Mouse (Mus musculus): ENCODE measurements around the gene Mical3. TPM values are rescaled to one million over a fixed set of nuclear protein-coding genes. Genes with fewer than 3 reads are reported as not detected.

The Mical3 gene
- total RNA-seq, 1 experiment from 2014 or later: 6.6 TPM

GRCm38 (mm10) chr6:121150126-121150525 is 19.3 kb upstream of the Mical3 start:
- no peak for ATAC-seq (replicated peaks in 1 of 2; ENCODE audit: insufficient read depth in 1 of 2, low FRiP score in 2 of 2, low TSS enrichment in 1 of 2, low read depth in 1 of 2, poor library complexity in 2 of 2, severe bottlenecking in 2 of 2)

DNA sequence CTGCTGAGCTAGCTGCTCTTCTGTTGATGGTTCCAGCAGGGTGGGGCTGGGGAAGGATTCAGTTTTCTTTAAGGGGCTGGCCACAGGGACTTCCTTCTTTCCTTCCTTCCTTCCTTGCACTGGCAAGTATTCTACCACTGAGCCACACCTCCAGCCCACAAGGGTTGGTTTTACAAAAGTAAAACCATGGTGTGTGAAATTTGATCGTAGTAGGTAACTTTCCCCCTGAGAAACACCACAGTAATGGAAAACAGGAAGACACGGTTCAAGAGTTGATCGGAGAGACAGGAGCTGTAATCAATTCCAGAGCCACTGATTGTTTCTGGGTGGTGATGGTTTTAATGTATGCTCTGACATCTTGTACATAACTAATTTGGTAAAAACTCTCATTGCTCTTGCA is 18.6 kb upstream of the Mical3 start:
- ATAC-seq (replicated peaks in 1 of 2; ENCODE audit: insufficient read depth in 1 of 2, low FRiP score in 2 of 2, low TSS enrichment in 1 of 2, low read depth in 1 of 2, poor library complexity in 2 of 2, severe bottlenecking in 2 of 2): peak in 1 of 2 experiments; percentile 20; a peak in 1 of 4 replicates

DNA sequence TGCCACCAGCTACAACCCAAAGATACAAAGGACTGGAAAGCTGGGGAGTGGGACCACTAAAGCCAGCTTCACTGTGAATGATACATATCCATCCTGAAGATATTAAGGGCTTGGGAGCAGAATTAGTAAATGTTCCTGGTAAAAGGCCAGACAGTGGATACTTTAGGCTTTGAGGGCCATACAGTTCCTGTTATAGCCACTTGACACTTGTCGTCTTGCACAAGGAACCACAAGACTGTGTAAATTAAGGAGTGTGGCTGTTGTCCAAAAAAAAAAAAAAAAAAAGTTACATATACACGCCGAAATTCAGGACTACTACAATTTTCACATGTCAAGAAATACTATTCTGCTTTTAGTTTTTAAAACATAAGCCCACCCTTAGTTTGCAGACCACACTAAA is 17.6 kb upstream of the Mical3 start:
- ATAC-seq (replicated peaks in 1 of 2; ENCODE audit: insufficient read depth in 1 of 2, low FRiP score in 2 of 2, low TSS enrichment in 1 of 2, low read depth in 1 of 2, poor library complexity in 2 of 2, severe bottlenecking in 2 of 2): no peak; a peak in 1 of 4 replicates

DNA sequence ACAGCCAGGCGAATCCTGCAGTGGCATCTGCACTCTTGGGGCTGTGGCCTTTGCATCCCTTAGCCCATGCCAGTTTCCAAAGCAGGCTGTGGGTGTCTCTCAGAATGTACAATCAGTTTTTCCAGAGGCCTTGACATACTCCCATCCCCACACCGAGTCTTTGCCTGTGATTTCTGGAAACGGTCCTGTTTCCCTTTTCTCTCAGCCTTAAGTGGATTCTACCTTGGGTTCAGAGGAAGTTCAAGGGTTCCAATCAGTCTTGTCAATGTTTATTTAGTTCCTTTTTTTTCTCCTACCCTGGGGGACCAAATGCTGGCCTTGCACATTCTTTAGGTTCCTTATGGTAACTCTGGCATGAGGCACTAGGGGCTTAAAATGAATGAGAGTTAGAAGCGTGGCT is 16.0 kb upstream of the Mical3 start:
- ATAC-seq (replicated peaks in 1 of 2; ENCODE audit: insufficient read depth in 1 of 2, low FRiP score in 2 of 2, low TSS enrichment in 1 of 2, low read depth in 1 of 2, poor library complexity in 2 of 2, severe bottlenecking in 2 of 2): peak; percentile 49 to 86; a peak in 3 of 4 replicates

- no peak for ATAC-seq (replicated peaks in 1 of 2; ENCODE audit: insufficient read depth in 1 of 2, low FRiP score in 2 of 2, low TSS enrichment in 1 of 2, low read depth in 1 of 2, poor library complexity in 2 of 2, severe bottlenecking in 2 of 2)
Measured at GRCm38 (mm10) chr6:121145906-121146305, 15.1 kb upstream of the Mical3 start.

DNA sequence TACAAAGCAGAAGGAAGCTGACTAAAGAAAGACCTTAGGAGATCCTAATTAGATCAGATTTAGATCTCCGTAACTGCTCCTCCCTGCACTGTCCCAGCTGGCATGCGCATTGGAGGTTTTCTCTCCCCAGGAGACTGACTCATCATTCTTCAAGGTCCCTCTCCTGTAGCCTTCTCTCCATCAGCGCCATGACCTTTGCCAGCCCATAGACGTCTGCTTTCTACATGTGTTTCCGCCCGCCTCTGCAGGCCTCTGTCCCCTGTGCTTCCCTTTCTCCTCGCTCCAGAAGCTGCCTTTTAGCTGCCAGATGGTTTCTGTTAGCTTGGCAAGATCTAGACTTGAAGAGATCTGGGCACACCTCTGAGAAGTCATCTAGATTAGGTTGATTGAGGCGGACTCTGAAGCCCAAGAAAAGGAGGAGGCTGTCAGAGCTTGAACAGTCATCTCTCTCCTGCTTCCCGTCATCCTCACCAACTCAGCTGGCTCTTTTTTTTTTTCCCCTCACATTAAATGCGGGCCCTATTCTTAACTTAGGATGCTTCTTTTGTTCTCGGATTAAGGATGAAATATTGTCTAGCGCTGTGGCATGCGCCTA is 14.3 kb upstream of the Mical3 start:
- ATAC-seq (replicated peaks in 1 of 2; ENCODE audit: insufficient read depth in 1 of 2, low FRiP score in 2 of 2, low TSS enrichment in 1 of 2, low read depth in 1 of 2, poor library complexity in 2 of 2, severe bottlenecking in 2 of 2): no peak

DNA sequence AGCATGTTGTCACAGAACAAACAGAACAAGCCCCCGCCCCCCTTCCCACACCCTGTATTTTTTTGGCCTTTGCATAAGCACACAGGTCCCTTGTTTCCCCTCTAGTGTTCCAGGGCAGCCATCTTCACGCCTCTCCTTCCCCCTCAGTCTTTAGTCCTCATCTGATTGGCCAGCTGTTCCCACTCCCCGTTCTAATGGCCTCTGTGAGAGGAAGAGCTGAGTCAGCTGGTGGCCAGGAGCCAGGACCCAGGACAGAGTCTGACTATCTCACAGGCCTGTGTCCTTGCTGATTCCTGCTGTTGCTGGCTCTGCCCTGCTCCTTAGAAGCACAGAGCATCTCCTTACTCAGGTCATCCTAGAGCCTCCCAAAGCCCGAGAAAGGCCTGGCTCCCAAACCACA is 13.3 kb upstream of the Mical3 start:
- no peak for ATAC-seq (replicated peaks in 1 of 2; ENCODE audit: insufficient read depth in 1 of 2, low FRiP score in 2 of 2, low TSS enrichment in 1 of 2, low read depth in 1 of 2, poor library complexity in 2 of 2, severe bottlenecking in 2 of 2)

DNA sequence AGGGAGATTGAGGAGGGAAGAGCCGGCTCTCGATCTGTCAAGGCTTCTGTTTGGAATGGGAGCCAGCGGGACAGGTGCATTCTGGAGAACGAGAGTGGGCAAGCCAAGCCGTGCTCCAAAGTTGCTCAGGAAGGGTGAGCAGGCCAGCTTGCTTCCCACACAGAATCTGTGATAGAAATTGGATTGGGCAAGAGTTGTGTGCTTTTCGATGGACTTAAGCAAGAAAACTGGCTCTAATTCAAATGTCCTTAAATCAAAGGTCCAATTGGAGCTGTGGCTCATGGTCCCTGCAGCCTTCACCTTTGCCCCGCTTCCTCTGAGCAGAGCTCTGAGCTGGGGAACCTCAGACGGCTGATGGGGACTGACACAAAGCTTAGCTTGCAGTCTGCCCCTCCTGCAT is 12.6 kb upstream of the Mical3 start:
- no peak for ATAC-seq (replicated peaks in 1 of 2; ENCODE audit: insufficient read depth in 1 of 2, low FRiP score in 2 of 2, low TSS enrichment in 1 of 2, low read depth in 1 of 2, poor library complexity in 2 of 2, severe bottlenecking in 2 of 2)

DNA sequence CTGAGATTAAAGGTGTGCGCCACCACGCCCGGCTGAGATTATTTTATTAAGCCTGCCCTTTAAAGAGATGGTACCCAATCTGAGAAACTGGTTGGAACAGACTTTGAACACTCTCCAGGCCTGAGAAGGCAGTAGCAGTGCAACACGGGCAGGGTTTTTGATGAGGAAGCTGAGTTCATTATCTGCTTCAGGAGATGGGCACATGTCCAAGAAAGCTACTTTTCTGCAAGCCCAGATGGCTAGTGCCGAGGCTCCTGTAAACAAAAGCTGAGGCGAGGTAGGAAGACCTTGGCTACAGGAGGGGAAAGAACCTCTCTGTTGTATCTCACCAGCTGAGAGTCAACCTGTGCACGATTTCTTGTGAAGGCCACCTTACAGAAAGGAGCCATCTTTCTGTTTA is 11.5 kb upstream of the Mical3 start:
- ATAC-seq (replicated peaks in 1 of 2; ENCODE audit: insufficient read depth in 1 of 2, low FRiP score in 2 of 2, low TSS enrichment in 1 of 2, low read depth in 1 of 2, poor library complexity in 2 of 2, severe bottlenecking in 2 of 2): no peak

DNA sequence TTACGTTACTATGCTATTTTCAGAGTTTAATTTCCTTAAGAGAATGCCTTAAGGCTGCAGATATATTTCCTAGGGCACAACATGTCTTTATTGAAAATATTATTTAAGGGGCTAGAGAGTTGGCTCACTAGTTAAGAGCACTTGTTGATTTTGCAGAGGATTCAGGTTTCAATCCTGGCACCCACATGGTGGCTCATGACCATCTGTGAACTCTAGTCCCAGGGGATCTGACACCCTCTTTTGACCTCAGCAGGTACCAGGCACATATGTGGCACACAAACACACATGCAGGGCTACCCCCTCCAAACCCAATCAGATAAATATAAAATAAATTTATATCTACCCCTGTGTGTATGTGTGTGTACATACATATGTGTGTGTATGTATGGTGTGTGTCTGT is 8.5 kb upstream of the Mical3 start:
- ATAC-seq (replicated peaks in 1 of 2; ENCODE audit: insufficient read depth in 1 of 2, low FRiP score in 2 of 2, low TSS enrichment in 1 of 2, low read depth in 1 of 2, poor library complexity in 2 of 2, severe bottlenecking in 2 of 2): no peak

DNA sequence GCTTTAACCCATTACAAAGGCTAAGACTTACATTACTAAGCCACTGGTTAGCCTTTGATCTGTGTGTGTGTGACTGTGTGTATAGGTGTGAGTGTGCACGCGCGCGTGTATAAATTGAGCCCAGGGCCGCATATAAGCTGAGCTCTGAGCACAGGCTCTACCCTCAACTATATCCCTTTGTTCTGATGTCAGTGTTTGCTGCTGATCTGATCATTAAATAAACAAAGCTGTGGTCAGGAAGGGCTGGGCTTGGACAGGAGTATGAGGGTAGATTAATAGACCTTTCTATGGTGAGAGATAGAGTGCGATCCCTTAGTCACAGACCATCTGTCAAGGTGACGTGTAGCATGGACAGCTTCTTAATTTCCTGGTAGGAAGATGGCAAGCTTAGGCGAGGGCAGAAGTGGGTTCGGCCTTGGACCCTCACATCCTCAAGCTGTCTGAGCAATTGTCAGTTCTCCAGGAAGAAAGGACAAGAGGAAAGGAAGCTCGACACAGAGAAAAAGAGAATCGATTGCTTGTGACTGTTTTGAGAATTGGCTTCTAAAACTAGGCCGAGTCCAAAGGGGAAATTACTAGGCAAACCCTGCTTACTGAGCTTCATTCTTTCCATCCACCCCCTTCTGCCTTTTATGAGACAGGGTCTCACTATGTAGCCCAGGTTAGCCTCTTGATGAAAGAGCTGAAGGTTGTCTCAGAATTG is 7.7 kb upstream of the Mical3 start:
- ATAC-seq (replicated peaks in 1 of 2; ENCODE audit: insufficient read depth in 1 of 2, low FRiP score in 2 of 2, low TSS enrichment in 1 of 2, low read depth in 1 of 2, poor library complexity in 2 of 2, severe bottlenecking in 2 of 2): no peak

GRCm38 (mm10) chr6:121137222-121137621 is 6.4 kb upstream of the Mical3 start:
- no peak for ATAC-seq (replicated peaks in 1 of 2; ENCODE audit: insufficient read depth in 1 of 2, low FRiP score in 2 of 2, low TSS enrichment in 1 of 2, low read depth in 1 of 2, poor library complexity in 2 of 2, severe bottlenecking in 2 of 2)

- no peak for ATAC-seq (replicated peaks in 1 of 2; ENCODE audit: insufficient read depth in 1 of 2, low FRiP score in 2 of 2, low TSS enrichment in 1 of 2, low read depth in 1 of 2, poor library complexity in 2 of 2, severe bottlenecking in 2 of 2)
Measured at GRCm38 (mm10) chr6:121134884-121135283, 4.1 kb upstream of the Mical3 start.

GRCm38 (mm10) chr6:121134249-121134648 is 3.5 kb upstream of the Mical3 start:
- ATAC-seq (replicated peaks in 1 of 2; ENCODE audit: insufficient read depth in 1 of 2, low FRiP score in 2 of 2, low TSS enrichment in 1 of 2, low read depth in 1 of 2, poor library complexity in 2 of 2, severe bottlenecking in 2 of 2): no peak

DNA sequence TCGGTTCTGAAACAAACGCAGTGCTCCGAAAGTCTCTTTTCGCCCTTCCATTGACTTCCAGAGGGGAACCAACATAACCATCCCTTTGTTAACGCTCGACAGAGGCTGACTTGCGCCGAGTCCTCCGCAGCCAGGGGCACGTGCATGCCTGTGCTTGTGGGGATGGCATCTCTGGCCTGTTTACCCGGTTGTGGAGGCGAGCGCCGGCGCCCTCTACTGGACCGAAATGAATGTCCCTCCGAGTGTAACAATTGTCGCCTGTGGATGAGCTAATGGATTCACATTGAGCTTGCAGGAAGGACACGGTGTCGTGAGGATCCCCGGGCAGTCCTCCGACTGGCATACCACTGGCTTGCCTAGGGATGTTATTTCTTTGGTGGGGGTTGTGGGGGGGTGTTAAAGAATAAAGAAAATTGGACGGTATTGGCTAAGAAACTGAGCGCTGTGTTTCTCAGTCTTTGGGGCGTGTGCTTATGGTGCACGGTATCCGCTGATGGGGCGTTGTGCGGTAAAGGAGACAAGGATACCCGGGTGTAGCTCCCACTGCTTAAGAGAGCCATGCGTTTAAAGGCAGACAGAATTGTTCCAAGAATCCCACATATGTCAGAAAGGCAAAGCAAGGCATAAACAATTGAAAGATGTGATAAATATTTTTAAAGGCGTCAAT is 627 bp downstream of the Mical3 start:
- peak; percentile 93 to 95 for ATAC-seq (replicated peaks in 1 of 2; ENCODE audit: insufficient read depth in 1 of 2, low FRiP score in 2 of 2, low TSS enrichment in 1 of 2, low read depth in 1 of 2, poor library complexity in 2 of 2, severe bottlenecking in 2 of 2)

DNA sequence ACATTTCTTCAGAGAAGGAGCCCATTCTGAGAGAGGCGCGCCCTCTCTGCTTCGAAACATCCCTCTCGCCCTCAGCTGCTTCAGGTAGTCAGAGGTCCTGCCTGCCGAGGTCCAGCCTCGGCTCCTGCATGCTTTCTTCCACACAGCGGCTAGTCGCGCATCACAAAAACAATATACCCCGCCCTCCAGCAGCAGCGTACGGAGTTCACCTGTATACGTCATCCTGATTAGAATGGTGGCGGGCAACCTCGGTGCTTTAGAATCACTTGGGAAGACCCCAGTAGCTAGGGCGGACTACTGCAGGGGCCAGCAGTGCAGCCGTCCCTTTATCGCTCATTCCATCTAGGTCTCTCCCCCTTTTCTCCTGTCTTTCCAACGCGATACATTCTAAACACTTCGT is 1.3 kb downstream of the Mical3 start:
- no peak for ATAC-seq (replicated peaks in 1 of 2; ENCODE audit: insufficient read depth in 1 of 2, low FRiP score in 2 of 2, low TSS enrichment in 1 of 2, low read depth in 1 of 2, poor library complexity in 2 of 2, severe bottlenecking in 2 of 2)

DNA sequence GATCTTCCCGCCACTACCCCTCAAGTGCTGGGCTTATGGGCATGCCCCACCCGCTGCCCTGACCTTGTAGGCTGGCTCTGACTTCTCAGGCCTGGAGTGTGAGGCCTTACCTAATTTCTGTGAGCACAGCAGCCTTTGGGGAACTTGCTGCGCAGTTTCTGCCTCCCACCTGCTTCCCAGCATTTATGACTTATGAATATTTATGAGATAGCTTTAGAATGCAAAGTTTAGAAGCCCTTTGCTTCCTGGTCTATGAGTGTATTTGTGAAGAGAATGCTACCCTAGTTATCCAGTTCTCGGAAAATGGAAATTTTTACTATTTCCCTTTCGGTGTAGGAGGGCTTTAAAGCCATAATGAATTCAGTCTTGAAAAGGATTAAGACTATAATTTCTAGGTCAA is 2.1 kb downstream of the Mical3 start:
- no peak for ATAC-seq (replicated peaks in 1 of 2; ENCODE audit: insufficient read depth in 1 of 2, low FRiP score in 2 of 2, low TSS enrichment in 1 of 2, low read depth in 1 of 2, poor library complexity in 2 of 2, severe bottlenecking in 2 of 2)

DNA sequence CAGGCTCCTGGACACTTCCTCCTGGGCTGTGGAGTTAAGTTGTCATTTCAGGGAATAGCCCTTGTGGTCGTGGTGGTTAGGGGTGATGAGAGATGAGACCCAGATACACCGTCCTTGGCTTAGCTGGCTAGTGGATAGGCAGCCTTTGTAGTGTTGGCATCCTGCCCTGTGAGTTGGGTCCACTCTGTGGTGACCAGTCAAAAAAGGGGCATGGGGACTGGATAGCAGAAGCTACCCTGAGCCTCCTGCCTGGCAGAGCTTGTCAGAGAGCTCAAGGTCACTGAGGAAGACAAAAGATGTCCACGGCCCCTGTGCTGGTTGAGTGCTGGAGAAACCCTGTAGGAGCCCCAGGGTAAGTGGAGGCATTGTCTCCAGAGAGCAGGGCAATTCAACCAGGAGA is 3.1 kb downstream of the Mical3 start:
- ATAC-seq (replicated peaks in 1 of 2; ENCODE audit: insufficient read depth in 1 of 2, low FRiP score in 2 of 2, low TSS enrichment in 1 of 2, low read depth in 1 of 2, poor library complexity in 2 of 2, severe bottlenecking in 2 of 2): no peak

- no peak for ATAC-seq (replicated peaks in 1 of 2; ENCODE audit: insufficient read depth in 1 of 2, low FRiP score in 2 of 2, low TSS enrichment in 1 of 2, low read depth in 1 of 2, poor library complexity in 2 of 2, severe bottlenecking in 2 of 2)
Measured at GRCm38 (mm10) chr6:121126202-121126601, 4.6 kb downstream of the Mical3 start.
